Mouse (Mus musculus) CD4-positive, CD25-positive, alpha-beta regulatory T cell, adult 2 months (primary cell): ENCODE data around the gene Anxa8.

ENCODE experiments used
- DNase-seq: peaks from one replicate; pipeline ENCODE4 v3.0.0-alpha.2; 2012; ENCODE audit warnings: low read depth, low spot score

Gene Anxa8

DNA sequence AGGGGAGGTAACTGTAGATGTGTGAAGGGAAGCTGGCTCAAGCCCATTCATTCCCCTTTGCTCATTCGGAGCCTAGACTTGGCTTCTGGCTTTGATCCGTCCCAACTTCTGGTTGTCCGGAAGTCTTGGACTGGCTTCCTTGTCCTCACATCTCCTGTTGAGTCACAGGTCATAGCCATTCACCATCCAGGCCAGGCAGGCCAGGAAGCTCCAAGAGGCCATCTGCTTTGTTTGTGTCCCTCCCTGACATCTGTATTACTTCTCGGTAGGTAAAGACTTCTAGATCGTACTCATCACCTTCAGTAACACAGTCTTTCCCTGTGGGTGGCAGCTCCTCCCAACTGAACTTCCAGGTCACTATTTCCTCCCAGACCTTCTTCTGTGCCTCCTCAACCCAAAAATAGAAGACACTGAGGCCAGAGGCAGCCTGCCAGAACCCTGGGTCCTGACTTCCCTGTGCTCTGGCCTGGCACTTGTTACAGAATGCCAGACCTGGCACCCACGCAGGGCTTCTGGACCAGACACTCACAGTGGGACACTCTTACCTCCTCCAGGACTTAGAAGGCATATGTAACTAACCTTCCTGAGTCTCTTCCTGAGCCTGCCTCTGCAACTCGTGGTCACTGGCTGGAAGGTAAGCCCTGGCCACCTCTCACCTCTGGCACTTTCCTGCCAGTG, 33.4 kb downstream of the Anxa8 start:
- DNase-seq, result no peak

DNA sequence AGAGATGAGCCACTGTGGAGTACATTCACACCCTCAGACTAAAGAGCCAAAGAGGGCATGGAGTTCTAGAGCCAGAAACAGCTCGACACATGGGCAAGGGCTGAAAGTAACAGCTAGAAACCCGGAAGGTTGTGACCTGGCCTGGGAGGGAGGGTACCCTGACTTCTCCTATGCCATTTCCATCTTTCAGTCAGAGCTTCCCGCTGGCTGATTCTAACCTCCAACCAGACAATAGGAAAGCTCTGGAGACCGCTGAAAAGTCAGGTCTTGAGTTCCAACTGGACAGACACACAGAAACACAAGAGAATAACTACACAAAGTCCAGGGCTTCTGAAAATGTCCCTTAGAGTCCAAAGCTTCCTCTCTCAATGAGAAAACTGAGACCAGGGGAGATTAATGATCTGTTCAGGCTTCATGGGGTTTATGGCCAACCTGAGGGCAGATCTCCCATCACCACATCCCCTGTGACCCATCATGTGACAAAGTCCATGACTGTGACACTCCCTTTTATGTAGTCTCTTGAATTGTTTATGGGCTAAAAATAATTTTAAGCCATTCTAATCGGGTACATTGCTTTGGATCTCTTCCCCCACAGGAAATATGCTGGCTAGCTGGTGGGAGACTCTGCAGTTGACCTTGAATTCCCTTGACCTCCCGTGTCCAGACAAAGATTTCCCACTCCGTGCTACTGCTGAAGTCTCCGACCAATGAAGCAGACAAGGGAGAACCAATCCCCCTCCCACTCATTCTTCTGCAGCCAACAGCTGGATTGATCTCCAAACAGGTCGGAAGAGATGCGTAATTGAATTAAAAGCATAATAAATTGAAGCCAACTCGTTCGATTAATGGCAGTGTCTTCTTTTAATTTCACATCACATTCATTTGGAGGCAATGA, 34.5 kb downstream of the Anxa8 start:
- no peak for DNase-seq

DNA sequence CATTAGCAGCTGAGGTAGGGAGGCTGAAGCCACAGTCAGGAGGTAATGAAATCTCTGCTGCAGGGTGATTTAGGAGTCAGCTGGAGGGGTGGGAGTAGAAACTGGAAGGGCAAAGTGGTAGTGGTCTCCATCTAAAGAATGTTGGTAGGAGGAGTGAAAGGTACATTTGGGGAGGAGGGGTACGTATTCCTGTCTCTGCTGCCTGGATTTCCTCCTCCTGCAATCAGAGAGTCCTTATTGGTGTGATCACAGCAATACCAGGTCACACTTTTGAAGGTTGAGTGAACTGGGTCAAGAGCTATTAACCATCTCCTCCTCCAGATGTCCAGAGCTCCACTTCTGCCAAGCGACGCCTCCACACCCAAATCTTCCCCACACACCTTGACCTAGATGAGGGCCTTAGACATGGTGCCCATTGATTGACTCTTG, 35.2 kb downstream of the Anxa8 start:
- no peak for DNase-seq

DNA sequence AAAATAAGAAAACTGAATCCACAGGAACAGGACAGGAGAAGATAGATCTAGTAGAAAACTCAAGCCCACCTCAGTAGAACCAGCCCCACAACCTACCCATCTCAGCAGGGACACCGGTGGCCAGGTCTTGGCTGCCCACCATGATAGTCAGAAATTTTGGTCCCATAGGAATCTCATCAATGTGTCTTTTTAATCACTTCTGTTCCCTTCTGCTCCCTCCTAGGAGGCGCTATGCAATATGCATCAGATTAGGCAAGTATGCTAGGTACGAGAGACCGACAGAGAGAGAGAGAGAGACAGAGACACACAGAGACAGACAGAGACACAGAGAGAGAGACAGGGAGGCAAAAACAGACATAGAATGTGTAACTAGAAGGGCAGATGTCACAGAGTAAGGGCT, 35.9 kb downstream of the Anxa8 start:
- no peak for DNase-seq

DNA sequence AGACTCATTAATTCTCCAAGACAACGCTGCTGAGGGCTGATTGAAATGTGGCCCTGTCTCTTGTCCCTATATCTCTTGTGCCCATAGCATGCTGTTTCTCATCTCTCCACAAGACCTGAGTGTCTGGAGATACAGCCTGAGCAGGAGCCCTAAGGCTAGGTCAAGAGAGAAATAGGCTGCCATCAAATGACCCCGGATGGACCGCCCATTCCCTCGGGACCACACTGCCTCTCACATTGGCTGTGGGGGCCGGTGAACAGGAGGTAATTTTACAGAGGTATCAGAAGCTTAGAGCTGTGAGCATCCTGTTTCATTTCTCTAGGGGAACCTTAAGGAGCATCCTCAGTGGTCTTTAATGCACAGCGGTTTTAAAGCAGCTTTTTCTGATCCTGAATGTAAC, 45.4 kb downstream of the Anxa8 start:
- no peak for DNase-seq

DNA sequence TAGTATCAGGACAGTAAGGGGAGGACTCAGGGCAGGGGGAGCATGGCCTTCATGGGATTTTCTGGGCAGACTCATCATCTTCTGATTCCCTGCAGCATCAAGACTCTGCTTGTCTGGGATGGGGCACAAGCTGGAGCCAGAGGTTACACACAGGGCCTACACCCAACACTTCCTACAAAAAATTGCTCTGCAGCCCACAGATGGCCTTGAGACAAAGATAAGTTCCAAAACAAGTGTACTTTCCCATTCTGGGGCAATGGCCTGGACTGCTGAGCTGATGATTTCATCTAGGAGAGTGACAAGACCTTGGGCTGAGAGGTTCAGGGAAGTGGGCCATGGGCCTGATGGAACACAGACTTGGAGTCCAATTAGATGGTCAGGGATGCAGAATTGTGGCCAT, 49.6 kb downstream of the Anxa8 start:
- no peak for DNase-seq

DNA sequence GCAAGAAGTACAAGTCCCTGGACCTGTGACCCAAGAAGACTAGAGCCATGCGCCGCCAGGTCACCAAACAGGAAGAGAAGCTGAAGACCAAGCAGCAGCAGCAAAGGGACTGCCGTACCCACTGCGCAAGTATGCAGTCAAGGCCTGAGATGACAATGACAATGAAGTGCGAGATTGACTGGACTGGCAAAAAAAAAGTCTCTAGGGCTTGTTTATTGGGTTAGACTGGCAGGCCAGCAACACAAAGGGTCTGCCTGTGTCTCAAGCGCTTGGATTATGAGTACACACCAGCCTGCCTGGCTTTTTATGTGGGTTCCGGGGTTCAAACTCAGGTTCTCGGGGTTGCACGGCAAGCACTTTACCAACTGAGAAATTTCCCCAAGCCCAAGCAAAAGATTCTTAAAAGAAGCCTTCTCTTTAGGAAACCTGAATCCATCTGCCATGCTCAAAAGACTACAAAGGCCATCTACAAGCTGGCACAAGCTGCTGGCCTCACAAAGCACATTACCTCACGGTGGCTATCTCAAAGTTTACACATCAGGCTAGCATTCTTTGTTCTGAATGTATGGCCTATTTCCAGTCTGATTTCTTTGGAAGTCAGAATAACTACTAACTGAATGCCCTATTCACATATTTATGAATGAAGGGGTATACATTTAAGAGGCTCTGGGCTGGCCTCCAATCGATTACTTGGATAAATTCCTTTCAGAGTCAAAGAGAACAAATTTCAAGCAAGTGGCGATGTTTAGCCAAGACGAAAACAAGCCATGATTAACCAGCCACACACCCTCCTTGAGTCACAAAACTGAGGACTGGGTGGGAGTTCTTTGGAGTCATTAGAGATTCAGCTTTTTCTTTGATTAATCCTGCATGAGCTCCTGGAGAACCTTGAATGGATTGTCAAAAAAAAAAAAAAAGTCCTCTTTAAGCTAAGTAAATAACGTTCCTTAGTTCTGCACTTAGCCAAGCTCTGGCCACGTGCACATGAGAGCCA, 54.2 kb downstream of the Anxa8 start:
- DNase-seq, result no peak

DNA sequence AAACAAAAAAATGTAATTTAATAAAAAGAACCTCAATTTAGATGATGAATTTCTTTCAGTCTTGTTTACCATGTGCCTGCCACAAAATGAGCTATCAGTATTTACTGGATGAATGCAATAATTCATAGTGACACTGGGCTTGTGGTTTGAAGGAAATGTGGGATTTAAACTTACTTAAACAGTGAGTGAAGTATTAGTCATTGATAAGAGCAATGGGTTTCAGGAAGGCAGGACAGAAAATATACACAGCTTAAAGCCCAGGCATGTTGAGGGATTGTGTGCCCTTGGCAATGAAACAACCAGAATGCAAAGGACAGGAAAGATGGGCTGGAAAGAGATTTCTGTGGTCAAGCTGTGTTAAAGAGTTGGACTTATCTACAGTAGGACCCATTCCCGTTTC, 56.5 kb downstream of the Anxa8 start:
- DNase-seq, result no peak

DNA sequence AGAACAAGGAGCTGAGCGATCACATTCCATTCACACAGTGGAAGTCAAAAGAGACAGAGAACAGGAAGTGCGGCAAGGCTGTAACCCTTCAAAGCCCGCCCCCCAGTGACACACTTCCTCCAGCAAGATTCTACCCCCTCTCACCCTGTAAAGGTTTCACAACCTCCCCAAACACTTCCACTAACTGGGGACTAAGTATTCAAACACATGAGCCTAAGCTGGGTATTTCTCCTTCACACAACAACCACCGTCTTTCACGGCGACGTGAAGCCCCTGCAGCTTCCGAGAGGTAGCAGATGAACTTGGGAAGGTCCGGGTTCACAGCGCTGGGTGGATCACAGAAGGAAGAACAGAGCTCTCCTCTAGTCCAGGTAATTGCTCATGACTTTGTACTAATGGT, 57.1 kb downstream of the Anxa8 start:
- no peak for DNase-seq
